Mouse (Mus musculus): ENCODE results near the gene Arhgef10l.

The Arhgef10l gene

GRCm38 (mm10) chr4:140694551-140695060 lies 28.8 kb upstream of the Arhgef10l start:
- no peak for DNase-seq (ENCODE audit: low read depth, low spot score)

GRCm38 (mm10) chr4:140693513-140693912 lies 27.7 kb upstream of the Arhgef10l start:
- DNase-seq (ENCODE audit: low read depth, low spot score), result no peak

- no peak for DNase-seq (ENCODE audit: low read depth, low spot score)
Observed at GRCm38 (mm10) chr4:140691481-140691880, 25.7 kb upstream of the Arhgef10l start.

GRCm38 (mm10) chr4:140689873-140690655 lies 24.3 kb upstream of the Arhgef10l start:
- no peak for DNase-seq (ENCODE audit: low read depth, low spot score)

GRCm38 (mm10) chr4:140688826-140689425 lies 23.1 kb upstream of the Arhgef10l start:
- no peak for DNase-seq (ENCODE audit: low read depth, low spot score)

GRCm38 (mm10) chr4:140688044-140688825 lies 22.4 kb upstream of the Arhgef10l start:
- no peak for DNase-seq (ENCODE audit: low read depth, low spot score)

- no peak for DNase-seq (ENCODE audit: low read depth, low spot score)
Observed at GRCm38 (mm10) chr4:140684881-140685303, 19.1 kb upstream of the Arhgef10l start.

GRCm38 (mm10) chr4:140684141-140684871 lies 18.5 kb upstream of the Arhgef10l start:
- no peak for DNase-seq (ENCODE audit: low read depth, low spot score)

- no peak for DNase-seq (ENCODE audit: low read depth, low spot score)
Observed at GRCm38 (mm10) chr4:140683608-140684007, 17.8 kb upstream of the Arhgef10l start.

GRCm38 (mm10) chr4:140680731-140681397 lies 15.1 kb upstream of the Arhgef10l start:
- DNase-seq (ENCODE audit: low read depth, low spot score), result no peak

- peak; percentile 62 for DNase-seq (ENCODE audit: low read depth, low spot score)
Observed at GRCm38 (mm10) chr4:140679723-140680380, 14.0 kb upstream of the Arhgef10l start.

- no peak for DNase-seq (ENCODE audit: low read depth, low spot score)
Observed at GRCm38 (mm10) chr4:140679038-140679437, 13.2 kb upstream of the Arhgef10l start.

- DNase-seq (ENCODE audit: low read depth, low spot score), result no peak
Observed at GRCm38 (mm10) chr4:140674345-140674926, 8.6 kb upstream of the Arhgef10l start.

GRCm38 (mm10) chr4:140673527-140674264 lies 7.9 kb upstream of the Arhgef10l start:
- DNase-seq (ENCODE audit: low read depth, low spot score), result no peak

- no peak for DNase-seq (ENCODE audit: low read depth, low spot score)
Observed at GRCm38 (mm10) chr4:140667802-140668201, 2.0 kb upstream of the Arhgef10l start.

GRCm38 (mm10) chr4:140665053-140665452 lies 759 bp downstream of the Arhgef10l start:
- no peak for DNase-seq (ENCODE audit: low read depth, low spot score)

- no peak for DNase-seq (ENCODE audit: low read depth, low spot score)
Observed at GRCm38 (mm10) chr4:140662882-140663585, 2.8 kb downstream of the Arhgef10l start.

GRCm38 (mm10) chr4:140662453-140662852 lies 3.4 kb downstream of the Arhgef10l start:
- no peak for DNase-seq (ENCODE audit: low read depth, low spot score)

All from c-Kit-negative CD71-positive TER-119-positive erythroid progenitor cells, embryonic 14.5 days (primary cell).